Mouse (Mus musculus): ENCODE measurements around the gene Lmo4. TPM values are rescaled to one million over a fixed set of nuclear protein-coding genes. Genes with fewer than 3 reads are reported as not detected.

Lmo4 gene
- polyA plus RNA-seq, 1 experiment from 2014 or later, result 44.0 TPM

GRCm38 (mm10) chr3:144225456-144226240, 20.6 kb upstream of the Lmo4 start:
- Histone ChIP-seq H3K9me3 (no peaks in the 10 kb centered on the region), H3K27me3 (peaks cover 7% of the 10 kb centered on the region; the same call in 1 of the 2 replicates), H3K4me1 (peaks cover 21% of the 10 kb centered on the region; the same call in 1 of the 2 replicates), H3K36me3 (no peaks in the 10 kb centered on the region), H3K9ac (replicated peaks) (no peak overlapping the region), H3K27ac (replicated peaks) (no peak overlapping the region), H3K4me2 (replicated peaks) (no peak overlapping the region), H3K4me3 (no peak overlapping the region)
- 76% methylated on average over 9 of the region's 9 CpGs for WGBS
- ATAC-seq (ENCODE audit: low FRiP score, low read depth), result no peak

GRCm38 (mm10) chr3:144224594-144224993, 19.6 kb upstream of the Lmo4 start:
- Histone ChIP-seq H3K27me3 (peaks cover 7% of the 10 kb centered on the region; the same call in 1 of the 2 replicates), H3K36me3 (no peaks in the 10 kb centered on the region), H3K4me3 (no peak overlapping the region), H3K27ac (replicated peaks) (no peak overlapping the region), H3K4me1 (peaks cover 21% of the 10 kb centered on the region; the same call in 1 of the 2 replicates), H3K9ac (replicated peaks) (no peak overlapping the region), H3K4me2 (replicated peaks) (no peak overlapping the region), H3K9me3 (no peaks in the 10 kb centered on the region)
- ATAC-seq (ENCODE audit: low FRiP score, low read depth), result no peak
- WGBS, result 54% methylated on average over 7 of the region's 7 CpGs

- H3K9ac ChIP-seq (replicated peaks), result no peak overlapping the region
- H3K27ac ChIP-seq (replicated peaks), result no peak overlapping the region
- H3K36me3 ChIP-seq, result no peaks in the 10 kb centered on the region
- H3K4me1 ChIP-seq, result peaks cover 21% of the 10 kb centered on the region; the same call in 1 of the 2 replicates
- no peaks in the 10 kb centered on the region for H3K9me3 ChIP-seq
- WGBS, result 67% methylated on average over 20 of the region's 20 CpGs
- ATAC-seq (ENCODE audit: low FRiP score, low read depth), result no peak
- peaks cover 7% of the 10 kb centered on the region; the same call in 1 of the 2 replicates for H3K27me3 ChIP-seq
- no peak overlapping the region for H3K4me3 ChIP-seq
- H3K4me2 ChIP-seq (replicated peaks), result no peak overlapping the region
Observed at GRCm38 (mm10) chr3:144223377-144224105, 18.5 kb upstream of the Lmo4 start.

- Histone ChIP-seq H3K4me3 (no peak overlapping the region), H3K4me1 (peaks cover 21% of the 10 kb centered on the region; the same call in 1 of the 2 replicates), H3K9me3 (no peaks in the 10 kb centered on the region), H3K4me2 (replicated peaks) (no peak overlapping the region), H3K9ac (replicated peaks) (no peak overlapping the region), H3K36me3 (no peaks in the 10 kb centered on the region), H3K27ac (replicated peaks) (no peak overlapping the region), H3K27me3 (peaks cover 7% of the 10 kb centered on the region; the same call in 1 of the 2 replicates)
- WGBS, result 82% methylated on average over 9 of the region's 9 CpGs
- ATAC-seq (ENCODE audit: low FRiP score, low read depth), result 0 out of 2 replicates have a peak, but pooled peaks have one; percentile 10
Observed at GRCm38 (mm10) chr3:144222381-144222780, 17.4 kb upstream of the Lmo4 start.

GRCm38 (mm10) chr3:144207498-144207897, 2.5 kb upstream of the Lmo4 start:
- Histone ChIP-seq H3K27ac (replicated peaks) (no peak overlapping the region), H3K4me2 (replicated peaks) (no peak overlapping the region), H3K9ac (replicated peaks) (no peak overlapping the region), H3K36me3 (no peaks in the 10 kb centered on the region), H3K4me1 (0 out of 2 replicates have a peak, but pooled peaks cover 8% of the 10 kb centered on the region), H3K9me3 (no peaks in the 10 kb centered on the region), H3K27me3 (no peaks in the 10 kb centered on the region), H3K4me3 (no peak overlapping the region)
- 41% methylated on average over 5 of the region's 5 CpGs for WGBS
- no peak for ATAC-seq (ENCODE audit: low FRiP score, low read depth)

GRCm38 (mm10) chr3:144206942-144207341, 1.9 kb upstream of the Lmo4 start:
- no peaks in the 10 kb centered on the region for H3K36me3 ChIP-seq
- H3K4me2 ChIP-seq (replicated peaks), result no peak overlapping the region
- H3K27ac ChIP-seq (replicated peaks), result no peak overlapping the region

GRCm38 (mm10) chr3:144206261-144206660, 1.2 kb upstream of the Lmo4 start:
- Histone ChIP-seq H3K36me3 (no peaks in the 10 kb centered on the region), H3K9ac (replicated peaks) (peak overlapping the region; percentile 89; the same call in 1 of the 2 replicates), H3K27ac (replicated peaks) (no peak overlapping the region), H3K27me3 (no peaks in the 10 kb centered on the region), H3K9me3 (no peaks in the 10 kb centered on the region), H3K4me1 (peaks cover 14% of the 10 kb centered on the region), H3K4me3 (peak overlapping the region; percentile 82), H3K4me2 (replicated peaks) (peak overlapping the region; percentile 81)
- ATAC-seq (ENCODE audit: low FRiP score, low read depth), result no peak
- WGBS, result 23% methylated on average over 3 of the region's 3 CpGs

More at GRCm38 (mm10) chr3:144206942-144207341, 1.9 kb upstream of the Lmo4 start:
- Histone ChIP-seq H3K27me3 (no peaks in the 10 kb centered on the region), H3K9me3 (no peaks in the 10 kb centered on the region), H3K9ac (replicated peaks) (no peak overlapping the region), H3K4me1 (0 out of 2 replicates have a peak, but pooled peaks cover 8% of the 10 kb centered on the region), H3K4me3 (no peak overlapping the region)
- no peak for ATAC-seq (ENCODE audit: low FRiP score, low read depth)
- 94% methylated on average over 1 of the region's 1 CpGs for WGBS

- WGBS, result under 1% methylated on average over 68 of the region's 69 CpGs
- Histone ChIP-seq H3K9me3 (no peaks in the 10 kb centered on the region), H3K4me1 (peaks cover 20% of the 10 kb centered on the region), H3K4me2 (replicated peaks) (peak overlapping the region; percentile 81), H3K36me3 (no peaks in the 10 kb centered on the region), H3K27me3 (no peaks in the 10 kb centered on the region), H3K9ac (replicated peaks) (peak overlapping the region; percentile 89), H3K4me3 (peak overlapping the region; percentile 82), H3K27ac (replicated peaks) (peak overlapping the region; percentile 98)
- ATAC-seq (ENCODE audit: low FRiP score, low read depth), result peak; percentile 91
Observed at GRCm38 (mm10) chr3:144205351-144206153, 532 bp upstream of the Lmo4 start.

- Histone ChIP-seq H3K4me2 (replicated peaks) (peak overlapping the region; percentile 81), H3K4me1 (peaks cover 35% of the 10 kb centered on the region), H3K27ac (replicated peaks) (peak overlapping the region; percentile 98), H3K9ac (replicated peaks) (peak overlapping the region; percentile 89), H3K36me3 (no peaks in the 10 kb centered on the region), H3K4me3 (peak overlapping the region; percentile 82), H3K9me3 (no peaks in the 10 kb centered on the region), H3K27me3 (peaks cover 10% of the 10 kb centered on the region)
- ATAC-seq (ENCODE audit: low FRiP score, low read depth), result no peak
- WGBS, result 0% methylated on average over 5 of the region's 5 CpGs
Observed at GRCm38 (mm10) chr3:144203988-144204412, 1.0 kb downstream of the Lmo4 start.

- Histone ChIP-seq H3K4me2 (replicated peaks) (peak overlapping the region; percentile 81), H3K4me3 (peak overlapping the region; percentile 82), H3K36me3 (no peaks in the 10 kb centered on the region), H3K9me3 (no peaks in the 10 kb centered on the region), H3K4me1 (peaks cover 39% of the 10 kb centered on the region), H3K27ac (replicated peaks) (peak overlapping the region; percentile 98), H3K9ac (replicated peaks) (peak overlapping the region; percentile 89), H3K27me3 (peaks cover 10% of the 10 kb centered on the region)
- under 1% methylated on average over 15 of the region's 15 CpGs for WGBS
- ATAC-seq (ENCODE audit: low FRiP score, low read depth), result no peak
Observed at GRCm38 (mm10) chr3:144203259-144203987, 1.6 kb downstream of the Lmo4 start.

All from midbrain, embryonic 12.5 days (tissue).